Mouse (Mus musculus): ENCODE measurements around the gene Anapc15-ps. TPM values are rescaled to one million over a fixed set of nuclear protein-coding genes. Genes with fewer than 3 reads are reported as not detected.

Gene Anapc15-ps
- polyA plus RNA-seq, 1 experiment = not detected

- no peak for TF ChIP-seq GATA1 (IDR thresholded peaks at IDR 0.05; ENCODE audit: low read length)
Measured at GRCm38 (mm10) chr10:95630726-95631345, 42.4 kb downstream of the Anapc15-ps start.

GRCm38 (mm10) chr10:95628338-95628737, 44.9 kb downstream of the Anapc15-ps start:
- no peak for TF ChIP-seq GATA1 (IDR thresholded peaks at IDR 0.05; ENCODE audit: low read length)

- TF ChIP-seq GATA1 (IDR thresholded peaks at IDR 0.05; ENCODE audit: low read length) = no peak
Measured at GRCm38 (mm10) chr10:95627381-95627780, 45.9 kb downstream of the Anapc15-ps start.

- TF ChIP-seq GATA1 (IDR thresholded peaks at IDR 0.05; ENCODE audit: low read length) = no peak
Measured at GRCm38 (mm10) chr10:95625300-95625699, 48.0 kb downstream of the Anapc15-ps start.

GRCm38 (mm10) chr10:95624007-95624406, 49.2 kb downstream of the Anapc15-ps start:
- TF ChIP-seq GATA1 (IDR thresholded peaks at IDR 0.05; ENCODE audit: low read length) = no peak

GRCm38 (mm10) chr10:95623518-95623905, 49.7 kb downstream of the Anapc15-ps start:
- no peak for TF ChIP-seq GATA1 (IDR thresholded peaks at IDR 0.05; ENCODE audit: low read length)

Other genes with a start within 250 kb of the Anapc15-ps start
- gene Mrpl42, start 171.5 kb downstream of the Anapc15-ps start, polyA plus RNA-seq (2012) = 10.0 and 14.5 TPM in 2 replicates
- gene Ube2n, start 158.3 kb downstream of the Anapc15-ps start, polyA plus RNA-seq (2012) = 62.4 and 66.2 TPM in 2 replicates
- 21.7 and 28.2 TPM in 2 replicates for gene Nudt4, start 109.3 kb downstream of the Anapc15-ps start, polyA plus RNA-seq (2012)
- not detected in 2 replicates for gene Gm33543, start 169.5 kb upstream of the Anapc15-ps start, polyA plus RNA-seq (2012)